Mouse (Mus musculus): ENCODE results near the gene Ccdc60. TPM values are rescaled to one million over a fixed set of nuclear protein-coding genes. Genes with fewer than 3 reads are reported as not detected.
"Not testable (repeated sequence)": the region's sequence is repeated elsewhere in the genome, so short reads cannot be mapped to it uniquely, and the experiment has no call there.

Ccdc60 gene
- not detected in 2 replicates for total RNA-seq (2021)
- long read RNA-seq, result 0 reads

DNA sequence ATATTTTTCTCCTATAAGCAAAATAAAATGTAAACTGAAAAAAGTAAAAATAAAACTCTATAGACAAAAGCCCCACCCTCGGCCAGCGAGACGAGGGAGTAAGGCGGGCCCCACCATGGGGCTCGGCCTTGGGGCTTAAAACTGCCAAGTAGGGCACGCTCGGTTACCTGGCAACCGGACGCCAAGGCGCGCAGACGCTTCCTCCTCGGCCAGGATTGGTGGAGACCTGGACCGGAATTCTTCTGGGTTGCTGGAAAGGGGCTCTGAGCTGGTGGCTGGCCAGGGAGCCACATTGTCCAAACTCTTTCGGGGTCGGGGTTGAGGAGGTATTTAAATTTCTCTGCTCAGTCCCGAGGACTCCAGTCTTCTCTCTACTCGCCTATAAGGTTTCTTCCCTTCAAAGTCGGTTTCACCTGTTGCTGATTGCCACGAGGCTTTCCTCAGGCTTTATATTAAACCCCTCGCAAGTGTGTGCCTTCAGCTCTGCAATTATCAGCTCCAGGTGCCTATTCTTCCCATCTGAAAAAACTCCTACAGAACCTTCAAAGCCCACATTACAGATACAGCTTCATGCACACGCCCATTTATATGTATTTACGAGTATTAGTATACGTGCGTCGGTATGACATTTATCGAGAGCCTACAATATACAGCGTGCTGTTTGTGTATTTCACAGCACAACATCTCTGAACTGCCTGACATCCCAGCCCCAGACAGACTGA, at the start of gene Ccdc60:
Gene Ccdc60, minus strand, starts transcription at position 137 of the 722 bp plus-strand sequence.
- DNase-seq, result peak; percentile 22

DNA sequence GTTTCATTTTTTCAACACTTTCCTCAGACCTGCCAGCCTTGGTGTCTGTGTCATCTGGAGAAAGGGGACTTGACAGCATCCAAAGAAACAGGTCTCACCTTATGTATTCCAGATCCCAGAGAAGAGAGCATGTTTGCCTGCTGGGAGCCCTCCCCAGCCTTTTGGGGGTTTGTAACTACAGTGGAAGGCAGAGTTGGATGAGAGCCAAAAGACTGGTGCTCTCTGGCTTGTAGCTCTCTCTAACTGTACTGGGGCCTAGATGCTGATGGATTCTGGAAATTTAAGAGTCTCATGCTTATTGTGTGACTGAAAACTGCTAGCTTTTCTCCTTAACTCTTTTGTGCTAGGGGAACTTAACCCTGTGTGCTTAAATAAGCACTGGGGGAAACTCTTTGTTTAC, 47.4 kb upstream of the Ccdc60 start:
- DNase-seq, result no peak

DNA sequence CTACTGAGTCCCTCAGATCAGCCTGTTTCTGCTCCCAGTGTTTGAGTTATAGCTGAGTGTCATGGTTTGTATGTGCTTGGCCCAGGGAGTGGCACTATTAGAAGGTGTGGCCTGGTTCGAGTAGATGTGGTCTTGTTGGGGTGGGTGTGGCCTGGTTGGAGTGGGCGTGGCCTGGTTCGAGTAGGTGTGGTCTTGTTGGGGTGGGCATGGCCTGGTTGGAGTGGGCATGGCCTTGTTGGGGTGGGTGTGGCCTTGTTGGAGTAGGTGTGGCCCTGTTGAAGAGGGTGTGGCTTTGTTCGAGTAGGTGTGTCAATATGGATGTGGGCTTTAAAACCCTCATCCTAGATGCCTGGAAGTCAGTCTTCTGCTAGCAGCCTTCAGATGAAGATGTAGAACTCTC, 40.1 kb upstream of the Ccdc60 start:
- DNase-seq, result no peak

DNA sequence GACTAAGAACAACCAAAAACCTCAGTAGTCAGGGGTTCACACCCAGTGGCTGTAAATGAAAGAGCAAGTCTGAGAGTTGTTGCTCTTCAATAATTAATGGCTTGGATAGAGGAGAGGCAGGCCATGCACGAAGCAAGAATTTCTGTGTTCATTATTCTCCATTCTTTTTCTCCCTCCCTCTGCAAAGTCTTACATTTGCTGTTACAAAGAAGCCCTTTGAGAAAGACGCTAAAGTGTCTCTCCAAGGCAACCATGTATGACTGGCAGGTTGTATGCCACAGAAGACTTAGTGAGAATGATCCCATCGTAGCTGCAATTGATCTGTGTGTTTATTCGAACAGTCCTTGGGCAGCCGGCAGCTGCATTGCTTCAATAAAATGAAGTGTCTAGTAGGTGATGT, 34.6 kb upstream of the Ccdc60 start:
- DNase-seq, result no peak

DNA sequence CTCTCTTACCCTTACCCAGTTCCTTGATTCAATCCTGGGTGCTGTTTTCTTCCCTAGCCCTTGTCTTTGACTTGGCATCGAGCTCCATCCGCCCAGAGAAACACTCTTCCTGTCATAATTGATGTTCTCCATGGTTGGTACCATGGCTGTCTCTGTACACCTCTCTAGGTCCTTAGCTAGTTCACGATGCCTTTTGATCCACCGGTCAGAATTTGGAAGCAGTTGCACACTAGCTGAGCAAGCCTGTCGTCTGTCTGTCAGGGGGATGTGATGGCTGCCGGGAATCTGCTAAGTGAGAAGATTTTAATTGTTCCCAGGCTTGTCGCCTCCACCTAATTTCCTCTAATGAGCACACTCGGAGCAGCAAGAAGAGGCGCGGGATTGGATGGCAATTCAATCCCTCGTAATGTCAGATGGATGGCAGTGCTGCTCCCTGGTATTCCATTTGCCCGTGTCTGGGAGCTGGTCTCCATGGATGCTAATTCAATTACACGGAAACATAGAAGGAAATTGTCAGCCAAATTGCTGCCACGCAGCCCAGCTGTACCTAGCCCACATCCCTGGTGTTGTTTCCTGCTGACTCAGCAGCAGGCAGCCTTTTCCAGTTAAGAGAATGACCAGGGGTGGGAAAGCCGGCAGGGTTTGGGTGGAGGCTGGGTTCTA, 33.7 kb upstream of the Ccdc60 start:
- no peak for DNase-seq

DNA sequence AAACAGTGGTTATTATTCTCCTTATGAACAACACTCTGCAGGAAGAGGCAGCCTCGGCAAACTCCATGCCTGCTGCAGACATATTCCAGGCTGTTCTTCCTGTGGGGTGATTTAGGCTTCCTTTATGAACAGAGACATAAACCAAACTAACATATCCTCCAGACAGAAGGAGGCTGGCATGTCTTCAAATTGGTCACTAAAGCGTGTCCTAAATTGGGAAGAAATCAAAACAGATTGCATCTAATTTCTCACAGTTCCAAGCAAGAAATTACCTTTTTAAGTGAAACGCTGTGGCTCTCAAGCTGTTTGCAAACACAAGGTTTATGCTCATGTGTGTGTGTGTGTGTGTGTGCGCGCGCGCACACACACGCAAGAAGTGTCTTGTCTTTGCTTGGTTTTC, 24.9 kb upstream of the Ccdc60 start:
- DNase-seq, result no peak

DNA sequence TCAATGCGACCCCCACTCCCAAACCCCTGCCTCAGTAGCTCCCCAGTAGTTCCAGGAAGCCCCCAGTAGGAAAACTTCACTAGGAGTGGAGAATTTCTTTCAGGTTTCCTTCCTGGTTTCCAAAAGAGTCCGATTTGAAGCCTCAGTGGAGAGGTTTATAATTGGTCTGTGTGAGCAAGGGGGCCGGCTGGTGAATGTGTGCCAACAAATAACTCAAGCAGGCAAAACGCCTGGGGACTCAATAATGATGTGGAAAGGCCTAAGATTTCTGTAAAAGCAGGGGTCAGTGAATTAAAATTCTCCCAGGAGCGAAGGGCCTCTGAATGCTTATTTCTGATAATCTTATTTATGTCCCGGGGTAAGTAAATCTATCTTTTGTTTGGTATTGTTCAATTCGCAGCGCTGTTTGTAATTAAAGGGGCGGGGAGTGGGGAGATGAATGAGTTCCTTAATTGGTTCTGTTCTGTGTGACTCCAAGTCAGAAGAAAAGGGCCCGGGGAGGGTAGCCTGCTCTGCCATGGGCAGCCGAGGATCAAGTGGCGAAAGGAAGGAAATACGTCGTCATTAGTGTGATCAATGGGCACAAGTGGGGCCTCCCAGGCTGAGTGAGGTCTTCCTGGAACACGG, 23.4 kb upstream of the Ccdc60 start:
- DNase-seq, result no peak

DNA sequence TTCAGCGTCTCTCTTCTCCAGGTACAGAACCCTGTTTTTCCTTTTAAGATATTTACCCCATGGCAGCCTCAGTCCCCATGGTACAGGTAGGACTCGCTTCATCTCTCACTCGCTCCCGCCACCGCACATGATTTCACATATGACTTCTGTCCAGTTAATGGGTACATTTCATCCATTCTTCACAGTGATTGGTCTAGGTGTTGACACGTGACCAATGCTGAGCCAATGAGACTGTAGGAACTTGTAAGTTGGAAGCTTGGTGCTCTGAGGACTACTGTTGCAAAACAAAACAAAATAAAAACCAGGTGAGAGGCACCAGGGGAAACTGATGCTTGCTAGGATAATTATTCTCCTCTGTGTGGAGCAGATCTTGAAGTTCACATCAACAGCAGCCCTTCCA, 22.9 kb upstream of the Ccdc60 start:
- DNase-seq, result no peak

DNA sequence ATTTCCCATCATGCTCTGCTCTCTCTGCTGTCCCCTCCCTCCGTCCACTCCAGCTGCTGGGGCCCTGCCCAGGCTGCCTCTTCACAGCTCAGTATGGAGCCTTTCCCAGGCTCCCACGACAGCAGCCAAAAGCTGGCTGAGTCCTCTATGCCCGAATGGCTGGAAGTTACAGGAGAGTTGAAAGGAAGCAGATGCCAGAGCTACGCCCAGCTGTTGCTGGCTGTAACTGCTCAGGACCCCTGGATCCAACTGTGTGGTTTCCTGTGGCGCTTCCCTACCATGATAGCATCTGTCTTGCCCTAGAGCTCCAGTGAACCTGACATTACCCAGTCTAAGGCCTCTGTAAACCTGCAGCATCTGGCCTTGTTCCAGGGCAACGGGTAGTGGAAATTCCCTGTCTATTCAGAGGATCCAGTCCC, 20.6 kb upstream of the Ccdc60 start:
- peak; percentile 35 for DNase-seq

DNA sequence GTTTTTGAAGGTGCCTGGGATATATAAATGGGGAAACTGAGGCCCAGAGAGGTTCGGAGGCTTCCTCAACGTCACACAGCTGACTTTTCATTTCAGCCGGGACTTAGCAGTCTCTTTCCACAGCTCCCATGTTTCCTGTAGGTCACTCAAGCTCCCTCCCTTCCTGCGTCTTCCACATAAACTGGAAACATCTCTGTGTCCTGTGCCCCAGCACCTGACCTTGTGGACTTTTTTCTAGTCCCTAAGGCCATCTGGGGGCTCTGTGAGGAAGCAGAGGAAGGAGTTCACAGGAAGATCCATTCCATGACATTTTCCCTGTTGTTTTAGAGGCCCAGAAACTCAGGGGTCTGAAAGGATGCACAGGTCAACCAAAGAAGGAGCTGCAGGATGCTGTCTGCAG, 16.8 kb upstream of the Ccdc60 start:
- DNase-seq, result no peak

DNA sequence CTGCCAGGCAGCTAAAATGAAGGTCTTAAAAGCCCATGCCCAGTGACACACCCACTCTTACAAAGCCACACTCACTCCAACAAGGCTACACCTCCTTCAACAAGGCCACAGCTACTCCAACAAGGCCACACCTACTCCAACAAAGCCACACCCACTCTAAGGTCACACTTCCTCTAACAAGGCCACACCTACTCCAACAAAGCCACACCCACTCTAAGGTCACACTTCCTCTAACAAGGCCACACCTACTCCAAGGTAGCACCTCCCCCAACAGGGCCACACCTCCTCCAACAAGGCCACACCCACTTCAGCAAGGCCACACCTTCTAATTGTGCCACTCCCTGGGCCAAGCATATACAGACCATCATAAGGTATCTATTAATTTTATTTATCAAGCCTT, 16.4 kb upstream of the Ccdc60 start:
- not testable (repeated sequence) for DNase-seq

DNA sequence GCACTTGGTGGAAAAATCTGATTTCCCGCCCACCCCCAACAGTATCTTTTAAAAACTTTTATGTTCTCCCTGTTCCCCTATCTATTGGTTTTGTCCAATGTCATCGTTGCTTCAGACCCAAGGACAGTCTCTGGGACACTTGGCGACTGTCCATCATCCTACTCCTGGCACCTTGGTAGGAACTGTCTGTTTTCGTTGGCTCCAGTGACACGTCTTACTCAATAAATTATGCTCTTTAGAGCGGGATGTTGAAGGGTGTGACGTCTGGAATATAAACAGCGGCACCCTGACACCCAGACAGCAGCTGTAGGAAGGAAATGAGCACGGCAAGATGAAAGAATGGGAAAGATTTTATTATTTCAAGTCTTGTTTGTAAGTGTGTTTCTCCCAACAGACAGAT, 12.2 kb upstream of the Ccdc60 start:
- no peak for DNase-seq

DNA sequence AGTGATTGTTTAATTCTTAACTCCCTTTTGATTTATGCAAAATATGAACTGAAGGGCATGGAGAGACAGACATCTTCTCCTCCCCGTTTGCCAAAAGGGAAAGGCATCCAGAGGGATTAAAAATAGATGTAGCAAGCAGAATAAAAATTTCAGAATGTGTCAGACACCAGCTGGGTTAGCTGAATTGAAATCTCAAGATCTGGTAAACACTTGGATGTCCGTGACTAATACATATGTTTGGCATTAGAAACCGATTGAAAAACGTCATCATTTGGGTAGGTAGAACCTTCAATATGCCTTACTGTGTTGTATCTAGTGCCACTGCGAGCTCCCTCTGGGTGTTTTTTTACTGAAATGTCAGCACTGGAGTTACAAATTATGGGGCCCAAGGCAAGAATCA, 4.7 kb upstream of the Ccdc60 start:
- no peak for DNase-seq

DNA sequence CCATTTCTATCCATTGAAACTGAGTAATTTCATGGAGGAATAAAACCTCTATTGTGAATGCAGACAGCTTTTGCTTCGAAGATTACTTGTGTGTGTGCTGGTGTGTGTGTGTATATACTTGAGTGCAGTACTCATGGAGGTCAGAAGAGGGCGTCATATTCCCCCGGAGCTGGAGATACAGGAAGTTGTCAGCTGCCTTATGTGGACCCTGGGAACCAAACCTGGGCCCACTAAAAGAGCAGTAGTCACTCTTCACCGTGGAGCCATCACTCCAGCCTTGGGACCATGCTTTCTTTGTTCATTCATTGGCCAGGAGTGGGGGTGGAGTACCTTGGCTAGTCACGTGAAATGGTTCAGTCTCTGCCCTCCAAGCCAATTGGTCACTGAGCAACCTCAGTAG, 1.8 kb upstream of the Ccdc60 start:
- DNase-seq, result no peak

DNA sequence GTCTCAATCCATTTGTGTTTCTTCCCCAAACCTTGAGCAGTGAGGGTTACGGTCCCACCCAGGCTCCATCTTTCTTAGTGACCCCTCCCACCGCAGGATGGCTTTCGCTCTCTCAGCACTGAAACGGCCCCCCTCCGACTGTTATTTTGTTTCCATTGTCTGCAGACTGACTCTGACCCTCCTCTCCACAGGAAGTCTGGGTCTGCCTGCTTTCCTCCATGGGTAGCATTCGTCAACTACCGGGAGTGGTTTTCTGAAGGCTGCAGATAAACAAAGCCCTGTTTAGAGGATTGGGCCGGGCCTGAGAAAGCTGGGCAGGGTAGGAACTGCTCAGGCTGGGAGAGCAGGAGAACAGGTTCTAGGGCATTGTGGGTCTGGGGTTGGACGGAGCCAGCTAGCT, 1.1 kb upstream of the Ccdc60 start:
- DNase-seq, result no peak

DNA sequence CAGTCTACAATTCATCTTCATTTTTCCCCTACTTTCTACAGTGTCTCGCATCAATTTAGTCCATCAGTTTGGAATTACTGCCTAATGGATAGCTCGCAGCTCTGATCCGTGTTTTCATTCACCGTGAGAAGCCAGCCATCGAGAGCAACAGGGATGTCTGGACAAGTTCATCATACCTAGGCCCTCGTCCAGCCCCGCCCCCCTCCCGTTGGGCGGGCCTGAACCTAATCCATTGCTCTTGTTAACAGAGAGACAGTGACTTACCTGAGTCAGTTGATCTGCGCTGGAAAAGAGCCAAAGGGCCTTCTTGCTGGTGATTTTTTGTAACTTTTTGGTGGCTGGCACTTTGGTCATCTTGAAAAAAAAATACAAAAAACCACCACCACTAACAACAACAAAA, 602 bp downstream of the Ccdc60 start:
- no peak for DNase-seq

DNA sequence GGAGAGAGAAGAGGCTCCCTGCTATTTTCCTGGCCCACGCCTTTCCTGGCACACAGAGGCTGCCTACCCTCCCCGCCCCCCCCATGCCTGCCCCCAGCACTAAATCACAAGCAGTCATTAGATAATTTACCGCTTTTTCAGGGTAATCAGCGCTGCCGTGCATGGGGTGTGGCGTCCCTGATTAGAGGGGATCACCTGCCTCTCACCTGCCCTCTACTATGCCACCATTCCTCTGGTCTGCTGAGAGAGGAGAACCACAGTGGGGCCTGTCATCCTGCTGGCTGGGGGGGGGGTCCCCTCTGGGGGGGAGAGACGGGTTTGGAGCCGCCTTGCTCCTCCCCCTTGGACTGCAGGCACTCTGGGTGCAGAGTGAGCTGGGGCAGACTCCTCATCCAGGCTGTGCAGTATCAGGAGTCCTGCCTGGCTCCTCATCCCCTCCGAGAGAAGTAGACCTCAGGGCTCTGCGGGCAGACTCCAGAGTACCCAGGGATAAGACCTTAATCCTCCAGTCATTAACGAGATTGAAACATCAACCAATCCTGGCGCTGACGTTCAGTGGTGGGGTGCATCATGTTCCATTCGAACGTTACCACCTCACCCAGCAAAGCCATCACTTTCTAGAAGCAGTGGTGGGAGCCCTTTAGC, 3.1 kb downstream of the Ccdc60 start:
- no peak for DNase-seq

DNA sequence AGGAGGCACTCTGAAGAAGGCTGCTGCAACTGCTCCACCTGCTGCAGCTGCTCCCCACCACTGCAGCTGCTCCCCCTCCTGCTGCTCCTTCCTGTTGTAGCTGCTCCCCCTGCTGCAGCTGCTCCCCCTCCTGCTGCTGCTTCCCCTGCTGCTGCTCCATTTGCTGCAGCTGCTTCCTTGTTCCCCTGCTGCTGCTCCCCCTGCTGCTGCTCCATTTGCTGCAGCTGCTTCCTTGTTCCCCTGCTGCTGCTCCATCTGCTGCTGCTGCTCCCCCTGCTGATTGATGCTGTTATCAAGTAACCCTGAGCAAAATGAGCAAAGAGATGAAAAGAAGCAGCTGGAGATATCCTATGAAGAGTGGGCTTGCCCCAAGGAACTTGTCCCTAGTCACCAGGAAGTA, 8.3 kb downstream of the Ccdc60 start:
- DNase-seq, result no peak

DNA sequence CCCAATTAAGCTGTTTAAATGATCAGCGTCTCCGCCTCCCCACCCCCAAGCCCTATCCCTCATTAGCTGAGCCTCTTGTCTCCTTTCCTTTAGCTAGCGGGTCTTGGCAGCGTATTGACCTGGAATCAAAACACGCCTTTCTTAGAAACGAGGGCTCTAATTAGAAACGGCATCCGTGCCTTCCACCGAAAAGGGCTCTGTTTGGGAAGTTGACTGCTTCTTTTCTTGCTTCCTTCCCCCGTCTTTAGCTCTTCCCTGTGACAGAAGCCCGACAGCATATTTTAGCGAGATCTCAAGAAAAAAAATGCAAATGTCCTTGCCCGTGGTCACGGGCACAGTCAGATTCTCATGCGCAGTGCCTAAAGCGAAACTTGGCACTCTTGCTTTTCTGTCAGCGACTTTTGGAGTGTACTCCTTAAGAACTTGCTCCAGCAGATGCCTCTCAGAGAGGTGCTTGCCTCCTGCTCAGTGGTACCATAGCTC, 10.3 kb downstream of the Ccdc60 start:
- no peak for DNase-seq

DNA sequence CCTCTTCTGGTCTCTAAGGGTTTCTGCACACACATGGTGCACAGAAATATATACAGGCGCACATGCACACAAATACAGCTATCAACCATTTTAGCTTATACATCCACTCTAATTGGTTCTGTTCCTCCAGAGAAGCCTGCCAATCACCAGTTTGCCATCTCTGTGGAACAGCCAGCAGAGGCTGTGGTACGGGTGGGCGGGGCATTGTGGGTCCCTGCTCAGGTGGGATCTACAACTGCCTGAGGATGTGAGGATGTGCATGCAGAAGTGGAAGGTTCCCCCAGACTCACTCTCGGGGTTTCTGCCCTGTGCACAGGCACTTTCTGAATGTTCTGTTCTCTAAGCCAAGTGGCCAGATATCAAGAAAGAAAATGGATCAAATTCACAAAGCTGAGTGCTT, 10.8 kb downstream of the Ccdc60 start:
- no peak for DNase-seq

DNA sequence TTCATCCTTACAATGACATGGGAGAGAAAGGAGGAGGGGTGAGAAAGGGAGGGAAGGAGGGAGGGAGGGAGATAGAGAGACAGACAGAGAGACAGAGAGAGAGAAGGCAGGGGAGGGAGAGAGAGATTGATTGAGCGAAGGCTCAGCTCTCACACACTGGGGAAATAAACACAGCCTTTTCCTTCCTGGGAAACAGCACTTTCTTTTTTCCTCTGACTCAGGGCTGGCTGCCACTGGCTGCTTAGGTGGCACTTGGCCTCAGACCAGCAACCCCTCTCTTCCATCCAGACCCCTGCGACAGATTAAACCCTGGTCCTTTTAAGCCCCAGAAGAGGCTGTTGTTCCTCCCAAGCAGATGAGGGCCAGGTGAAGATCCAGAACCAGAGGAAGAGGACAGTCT, 14.0 kb downstream of the Ccdc60 start:
- DNase-seq, result no peak

DNA sequence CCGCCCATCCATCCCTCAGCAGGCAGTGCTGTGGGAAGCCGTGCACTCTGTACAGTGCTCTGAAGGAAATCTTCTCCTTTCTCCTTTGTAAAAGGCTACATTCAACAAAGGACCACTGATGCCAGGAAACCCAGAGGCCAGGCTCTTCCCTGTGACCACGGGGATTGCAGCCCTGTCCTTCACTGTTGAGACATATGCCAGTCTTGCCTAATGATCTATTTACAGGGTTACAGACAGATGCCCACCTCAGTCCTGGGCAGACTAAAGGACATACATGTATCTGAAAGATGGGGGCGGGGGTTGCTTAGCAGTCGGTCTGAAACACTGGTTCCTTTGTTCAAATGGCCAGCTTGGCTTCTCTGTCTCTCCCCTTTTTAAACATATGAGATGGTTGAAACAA, 14.4 kb downstream of the Ccdc60 start:
- DNase-seq, result no peak

All from adrenal gland, postnatal 25 days (tissue).